Mouse (Mus musculus) c-Kit-positive CD71-negative TER-119-negative erythroid progenitor cells, embryonic 14.5 days (primary cell): ENCODE measurements around the gene Zfp667.
A peak's percentile ranks its signal among the peaks of the same experiment; 100 is the strongest.

Experiments
- DNase-seq: peaks from one replicate; pipeline ENCODE4 v3.0.0-alpha.2; 2013; ENCODE audit warnings: low read depth

Gene Zfp667

GRCm38 (mm10) chr7:6330458-6331232 lies 44.3 kb downstream of the Zfp667 start:
- DNase-seq: no peak

GRCm38 (mm10) chr7:6331233-6331956 lies 45.0 kb downstream of the Zfp667 start, which contains the start of gene Zfp583:
Gene Zfp583 (minus strand): TSS chr7:6331285.
- peak; percentile 61 for DNase-seq

- no peak for DNase-seq
Observed at GRCm38 (mm10) chr7:6339865-6340264, 53.5 kb downstream of the Zfp667 start.

- DNase-seq: no peak
Observed at GRCm38 (mm10) chr7:6343501-6344071, 57.2 kb downstream of the Zfp667 start, which contains the start of gene Gm3854. Gene Gm3854 (plus strand): TSS chr7:6343759.

GRCm38 (mm10) chr7:6344124-6344523 lies 57.7 kb downstream of the Zfp667 start:
- DNase-seq: no peak
